Mouse (Mus musculus) activated CD4-positive, CD25-positive, alpha-beta regulatory T cell (primary cell): ENCODE data around the gene Cd300ld3. TPM values are rescaled to one million over a fixed set of nuclear protein-coding genes. Genes with fewer than 3 reads are reported as not detected.

ENCODE experiments used
- polyA plus RNA-seq, 2 experiments: library from polyadenylated mRNA; unstranded; fragments of 100-300 nt; shearing (Covaris generic); gene quantifications; one replicate each; pipeline ENCODE4 v1.2.1; 2017

Cd300ld3 gene
- polyA plus RNA-seq = not detected

GRCm38 (mm10) chr11:115048259-115048658 lies at the start of gene Cd300ld3:
Cd300ld3 (minus strand) TSS chr11:115048409.

GRCm38 (mm10) chr11:115091362-115091901 lies 43.2 kb upstream of the Cd300ld3 start, which contains the start of gene Rab37:
Rab37 (plus strand) TSS chr11:115091431.

GRCm38 (mm10) chr11:115062077-115062476 lies 13.9 kb upstream of the Cd300ld3 start, which contains the start of gene Cd300e:
Cd300e (minus strand) TSS chr11:115062177.

GRCm38 (mm10) chr11:115037669-115038068 lies 10.5 kb downstream of the Cd300ld3 start, which contains the start of gene Cd300ld5:
Cd300ld5 (minus strand) TSS chr11:115037769.

GRCm38 (mm10) chr11:115026912-115027311 lies 21.3 kb downstream of the Cd300ld3 start, which contains the start of gene Cd300ld4:
Cd300ld4 (minus strand) TSS chr11:115027012.

GRCm38 (mm10) chr11:115016093-115016492 lies 32.1 kb downstream of the Cd300ld3 start, which contains the start of gene Cd300ld2:
Cd300ld2 (minus strand) TSS chr11:115016193.

GRCm38 (mm10) chr11:115001474-115002040 lies 46.7 kb downstream of the Cd300ld3 start, which contains the start of gene Cd300c2:
Cd300c2 (minus strand) TSS chr11:115001880.

Other genes with a start within 250 kb of the Cd300ld3 start
- gene Gpr142, start 249.5 kb downstream of the Cd300ld3 start, polyA plus RNA-seq = not detected
- under 1 TPM in 1 of 2 experiments, not detected in 1; 0.23 TPM for gene Gprc5c, start 197.3 kb downstream of the Cd300ld3 start, polyA plus RNA-seq
- gene Cd300a, start 158.4 kb downstream of the Cd300ld3 start, polyA plus RNA-seq = 1 to 10 TPM in 1 of 2 experiments, under 1 TPM in 1; 0.32 to 2.8 TPM
- under 1 TPM; 0.56 to 0.66 TPM for gene Cd300lb, start 114.0 kb downstream of the Cd300ld3 start, polyA plus RNA-seq
- gene Cd300c, start 79.3 kb downstream of the Cd300ld3 start, polyA plus RNA-seq = under 1 TPM in 1 of 2 experiments, not detected in 1; 0.26 TPM
- 1 to 10 TPM in 1 of 2 experiments, not detected in 1; 1.1 TPM for gene Cd300ld, start 58.5 kb downstream of the Cd300ld3 start, polyA plus RNA-seq
- gene Cd300c2, start 46.5 kb downstream of the Cd300ld3 start, polyA plus RNA-seq = 1 to 10 TPM in 1 of 2 experiments, under 1 TPM in 1; 0.61 to 3.9 TPM
- under 1 TPM in 1 of 2 experiments, not detected in 1; 0.75 TPM for gene Cd300ld2, start 32.2 kb downstream of the Cd300ld3 start, polyA plus RNA-seq
- not detected for gene Cd300ld4, start 21.4 kb downstream of the Cd300ld3 start, polyA plus RNA-seq
- not detected for gene Cd300ld5, start 10.6 kb downstream of the Cd300ld3 start, polyA plus RNA-seq
- gene Cd300e, start 13.8 kb upstream of the Cd300ld3 start, polyA plus RNA-seq = under 1 TPM in 1 of 2 experiments, not detected in 1; 0.73 TPM
- gene Rab37, start 43.0 kb upstream of the Cd300ld3 start, polyA plus RNA-seq = 100 to 1,000 TPM; 161 to 191 TPM
- gene Cd300lf, start 85.6 kb upstream of the Cd300ld3 start, polyA plus RNA-seq = 1 to 10 TPM in 1 of 2 experiments, under 1 TPM in 1; 0.60 to 4.1 TPM
- gene Slc9a3r1, start 114.9 kb upstream of the Cd300ld3 start, polyA plus RNA-seq = 100 to 1,000 TPM; 316 to 490 TPM
- 10 to 100 TPM in 1 of 2 experiments, 1 to 10 TPM in 1; 9.5 to 14.9 TPM for gene Tmem104, start 139.1 kb upstream of the Cd300ld3 start, polyA plus RNA-seq
- gene Nat9, start 139.4 kb upstream of the Cd300ld3 start, polyA plus RNA-seq = 10 to 100 TPM in 1 of 2 experiments, 1 to 10 TPM in 1; 7.7 to 13.8 TPM
- gene Grin2c, start 218.8 kb upstream of the Cd300ld3 start, polyA plus RNA-seq = under 1 TPM in 1 of 2 experiments, not detected in 1; 0.05 TPM
- gene Fdxr, start 228.6 kb upstream of the Cd300ld3 start, polyA plus RNA-seq = 10 to 100 TPM; 26.7 to 35.3 TPM
- gene Fads6, start 249.3 kb upstream of the Cd300ld3 start, polyA plus RNA-seq = 1 to 10 TPM in 1 of 2 experiments, under 1 TPM in 1; 0.57 to 1.1 TPM